Mouse (Mus musculus) heart, embryonic 12.5 days (tissue): ENCODE measurements at regions not wholly inside any gene's neighbourhood (a gene's known extent, or its start where the extent isn't known, plus 50 kb on each side); places are given as distances from the start of the nearest gene placed in this dataset.

Source experiments
- ATAC-seq: fragments of 200-750 bp; cut with Nextera tagmentation; 2 replicates; pipeline ENCODE4 v1.8.0; 2017; ENCODE audit warnings: moderate TSS enrichment, moderate library complexity; ENCODE audit not compliant: insufficient number of reproducible peaks, low FRiP score
- H3K27ac ChIP-seq: fragments of 300-500 bp; sonication (generic); 2 replicates; pipeline ENCODE4 v1.5.1; 2016; ENCODE audit warnings: mild to moderate bottlenecking, moderate library complexity; ENCODE audit not compliant: poor library complexity, severe bottlenecking
- H3K27me3 ChIP-seq: fragments of 300-500 bp; sonication (generic); replicated peaks from 2 replicates; pipeline ENCODE4 v1.6.1; 2016; ENCODE audit warnings: mild to moderate bottlenecking, moderate library complexity
- H3K36me3 ChIP-seq: fragments of 300-500 bp; sonication (generic); 2 replicates; pipeline ENCODE4 v1.6.1; 2016; ENCODE audit warnings: mild to moderate bottlenecking, moderate library complexity
- H3K4me1 ChIP-seq: fragments of 300-500 bp; sonication (generic); replicated peaks from 2 replicates; pipeline ENCODE4 v1.6.1; 2016; ENCODE audit warnings: mild to moderate bottlenecking
- H3K4me2 ChIP-seq: fragments of 300-500 bp; sonication (generic); 2 replicates; pipeline ENCODE4 v1.6.1; 2016; ENCODE audit warnings: mild to moderate bottlenecking, moderate library complexity
- H3K4me3 ChIP-seq: fragments of 300-500 bp; sonication (generic); 2 replicates; pipeline ENCODE4 v1.5.1; 2016; ENCODE audit warnings: mild to moderate bottlenecking
- H3K9ac ChIP-seq: fragments of 300-500 bp; sonication (generic); 2 replicates; pipeline ENCODE4 v1.6.1; 2016; ENCODE audit warnings: mild to moderate bottlenecking, moderate library complexity
- H3K9me3 ChIP-seq: fragments of 300-500 bp; sonication (generic); replicated peaks from 2 replicates; pipeline ENCODE4 v1.6.1; 2016; ENCODE audit warnings: mild to moderate bottlenecking, moderate library complexity
- WGBS: fragments of 180-500 bp; shearing (Covaris S2); methylation state at CpG from one replicate; pipeline ENCODE4 v1.1.7; 2016; 5-methylcytosine and 5-hydroxymethylcytosine counted together

GRCm38 (mm10) chr9:31542909-31543690, 78.8 kb upstream of the Tmem45b start:
- Histone ChIP-seq H3K9ac (no peak overlapping the region), H3K4me3 (no peak overlapping the region), H3K36me3 (no peaks in the 10 kb centered on the region), H3K4me2 (no peak overlapping the region), H3K4me1 (no peaks in the 10 kb centered on the region), H3K27ac (no peak overlapping the region), H3K9me3 (no peaks in the 10 kb centered on the region), H3K27me3 (no peaks in the 10 kb centered on the region)
- 0 out of 2 replicates have a peak, but pooled peaks have one; percentile 51 for ATAC-seq
- 6% methylated on average over 13 of the region's 13 CpGs for WGBS

- Histone ChIP-seq H3K4me1 (no peaks in the 10 kb centered on the region), H3K27ac (no peak overlapping the region), H3K9ac (no peak overlapping the region), H3K9me3 (no peaks in the 10 kb centered on the region), H3K27me3 (no peaks in the 10 kb centered on the region), H3K4me2 (no peak overlapping the region), H3K4me3 (no peak overlapping the region), H3K36me3 (no peaks in the 10 kb centered on the region)
- WGBS, result 51% methylated on average over 5 of the region's 5 CpGs
- no peak for ATAC-seq
Measured at GRCm38 (mm10) chr9:31541615-31542191, 77.4 kb upstream of the Tmem45b start.

DNA sequence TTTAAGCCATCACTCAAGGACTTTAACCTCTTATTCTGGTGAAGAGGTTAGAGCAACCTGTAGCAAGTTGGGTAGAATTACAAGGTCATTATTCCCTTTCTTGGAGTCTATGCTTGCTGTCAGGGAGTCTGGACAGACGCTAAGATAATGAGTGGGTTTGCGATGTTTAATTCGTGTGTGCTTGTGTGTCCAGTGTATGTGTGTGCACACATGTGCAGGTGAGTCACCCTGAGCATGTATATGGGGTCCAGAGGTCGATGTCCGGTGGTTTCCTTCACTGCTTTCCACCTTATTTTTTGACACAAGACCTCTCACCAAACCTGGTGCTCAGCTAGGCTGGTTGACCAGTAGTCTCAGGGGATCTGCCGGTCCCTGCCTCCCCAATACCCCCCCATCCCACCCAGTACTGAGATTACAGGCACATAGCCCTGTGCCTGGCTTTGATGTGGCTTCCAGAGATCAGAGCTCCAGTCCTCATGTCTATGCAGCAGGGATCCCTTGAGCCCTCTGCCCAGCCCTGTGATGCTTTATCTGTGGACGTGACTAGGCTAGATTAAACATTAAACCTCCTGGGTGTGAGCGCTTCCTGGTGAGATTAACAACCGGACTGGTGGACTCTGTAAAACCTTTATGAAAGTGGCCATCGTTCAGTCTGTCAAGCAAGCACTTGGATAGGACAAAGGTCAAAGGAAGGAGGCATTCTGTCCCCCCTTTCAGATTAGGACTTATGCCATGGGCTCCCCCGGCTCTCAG, 74.4 kb upstream of the Tmem45b start:
- Histone ChIP-seq H3K36me3 (no peaks in the 10 kb centered on the region), H3K4me2 (no peak overlapping the region), H3K9me3 (no peaks in the 10 kb centered on the region), H3K27me3 (no peaks in the 10 kb centered on the region), H3K27ac (no peak overlapping the region), H3K9ac (no peak overlapping the region), H3K4me3 (no peak overlapping the region), H3K4me1 (no peaks in the 10 kb centered on the region)
- WGBS, result 65% methylated on average over 11 of the region's 11 CpGs
- no peak for ATAC-seq

- H3K9ac ChIP-seq, result no peak overlapping the region
- no peak overlapping the region for H3K4me2 ChIP-seq
- H3K9me3 ChIP-seq, result no peaks in the 10 kb centered on the region
- 50% methylated on average over 6 of the region's 6 CpGs for WGBS
- H3K27me3 ChIP-seq, result no peaks in the 10 kb centered on the region
- no peak overlapping the region for H3K27ac ChIP-seq
- H3K4me1 ChIP-seq, result no peaks in the 10 kb centered on the region
- H3K4me3 ChIP-seq, result no peak overlapping the region
- H3K36me3 ChIP-seq, result no peaks in the 10 kb centered on the region
- no peak for ATAC-seq
Measured at GRCm38 (mm10) chr9:31529021-31529420, 64.8 kb upstream of the Tmem45b start.

GRCm38 (mm10) chr9:31527216-31527615, 63.0 kb upstream of the Tmem45b start:
- no peak overlapping the region for H3K27ac ChIP-seq

More at GRCm38 (mm10) chr9:31527216-31527615, 63.0 kb upstream of the Tmem45b start:
- Histone ChIP-seq H3K4me1 (no peaks in the 10 kb centered on the region), H3K36me3 (no peaks in the 10 kb centered on the region), H3K9me3 (no peaks in the 10 kb centered on the region), H3K9ac (no peak overlapping the region), H3K27me3 (no peaks in the 10 kb centered on the region), H3K4me3 (no peak overlapping the region), H3K4me2 (no peak overlapping the region)
- 80% methylated on average over 2 of the region's 2 CpGs for WGBS
- no peak for ATAC-seq
